Mouse (Mus musculus): ENCODE measurements around the gene Sh2d1b1.

Sh2d1b1 gene

GRCm38 (mm10) chr1:170325277-170325676 lies 48.2 kb downstream of the Sh2d1b1 start:
- no peak for DNase-seq

GRCm38 (mm10) chr1:170331926-170332325 lies 54.8 kb downstream of the Sh2d1b1 start:
- no peak for DNase-seq

- DNase-seq: no peak
Observed at GRCm38 (mm10) chr1:170332775-170333174, 55.7 kb downstream of the Sh2d1b1 start.
